In genomic region chr6:4118611-4119010, GRCm38 (mm10) we compare ENCODE assay signal across 24 mouse cellular contexts.
"Had no signal": no experiment of that assay in that cellular context is flagged by ENCODE, and none has a peak within 500 bp of the region (broad histone marks: within the 10 kb centered on the region; RNA-seq: fewer than 3 reads in every experiment).

No protein-coding gene starts in this region.

- H3K4me1 ChIP-seq: heart, embryonic 10.5 days; heart, embryonic 12.5 days; hindbrain, embryonic 10.5 days; hindbrain, embryonic 12.5 days; intestine, embryonic 15.5 days; limb, embryonic 13.5 days; limb, embryonic 15.5 days; liver, embryonic 12.5 days had no signal

- H3K27ac ChIP-seq: gastrocnemius, adult 2 months; heart, embryonic 10.5 days; hindbrain, embryonic 10.5 days; hindbrain, embryonic 12.5 days; hindbrain, embryonic 14.5 days; intestine, embryonic 15.5 days; layer of hippocampus, adult 2 months; left cerebral cortex, adult 2 months; limb, embryonic 13.5 days; limb, embryonic 15.5 days; liver, embryonic 12.5 days; liver, embryonic 14.5 days had no signal

- H3K4me3 ChIP-seq: gastrocnemius, adult 2 months; heart, embryonic 10.5 days; heart, embryonic 12.5 days; hindbrain, embryonic 10.5 days; hindbrain, embryonic 12.5 days; intestine, embryonic 15.5 days; layer of hippocampus, adult 2 months; left cerebral cortex, adult 2 months; limb, embryonic 13.5 days; limb, embryonic 15.5 days; liver, embryonic 12.5 days had no signal

- DNase-seq: gastrocnemius, adult 2 months; gastrocnemius, postnatal 10 days; gastrocnemius, postnatal 25 days; heart, adult 18-20 months; heart, postnatal 10 days; heart, postnatal 4 days; kidney, adult 18-20 months; kidney, adult 8-10 months; kidney, postnatal 10 days; kidney, postnatal 25 days; kidney, postnatal 4 days; left cerebral cortex, postnatal 4 days had no signal
